Mouse (Mus musculus) right cerebral cortex, adult 18-20 months (tissue): ENCODE results near the gene Llgl2.
A peak's percentile ranks its signal among the peaks of the same experiment; 100 is the strongest.

Experiments
- DNase-seq: peaks from one replicate; pipeline ENCODE4 v3.0.0; 2022; ENCODE audit warnings: mixed read lengths

The Llgl2 gene

GRCm38 (mm10) chr11:115809311-115809781 lies 14.5 kb upstream of the Llgl2 start:
- DNase-seq = no peak

GRCm38 (mm10) chr11:115810377-115810776 lies 13.5 kb upstream of the Llgl2 start:
- DNase-seq = no peak

GRCm38 (mm10) chr11:115811381-115812093 lies 12.3 kb upstream of the Llgl2 start:
- no peak for DNase-seq

GRCm38 (mm10) chr11:115812095-115812494 lies 11.8 kb upstream of the Llgl2 start:
- no peak for DNase-seq

GRCm38 (mm10) chr11:115812533-115813420 lies 11.1 kb upstream of the Llgl2 start:
- no peak for DNase-seq

- peak; percentile 88 for DNase-seq
Measured at GRCm38 (mm10) chr11:115813507-115814296, 10.1 kb upstream of the Llgl2 start, which contains the start of gene Caskin2. Caskin2 (minus strand) TSS chr11:115813639.

GRCm38 (mm10) chr11:115814605-115815450 lies 9.0 kb upstream of the Llgl2 start, which contains the start of gene Tsen54:
Tsen54 (plus strand) TSS chr11:115814724.
- DNase-seq = peak; percentile 89

GRCm38 (mm10) chr11:115817331-115817730 lies 6.5 kb upstream of the Llgl2 start:
- DNase-seq = no peak

GRCm38 (mm10) chr11:115819915-115820623 lies 3.8 kb upstream of the Llgl2 start:
- DNase-seq = no peak

- no peak for DNase-seq
Measured at GRCm38 (mm10) chr11:115821001-115821400, 2.8 kb upstream of the Llgl2 start.

- DNase-seq = no peak
Measured at GRCm38 (mm10) chr11:115824813-115825212, 964 bp downstream of the Llgl2 start.

- DNase-seq = no peak
Measured at GRCm38 (mm10) chr11:115826487-115826886, 2.6 kb downstream of the Llgl2 start.

GRCm38 (mm10) chr11:115827624-115828023 lies 3.8 kb downstream of the Llgl2 start:
- DNase-seq = no peak

GRCm38 (mm10) chr11:115829036-115829435 lies 5.2 kb downstream of the Llgl2 start:
- no peak for DNase-seq

- no peak for DNase-seq
Measured at GRCm38 (mm10) chr11:115830550-115831325, 6.9 kb downstream of the Llgl2 start.

- no peak for DNase-seq
Measured at GRCm38 (mm10) chr11:115831518-115831917, 7.7 kb downstream of the Llgl2 start.

GRCm38 (mm10) chr11:115832064-115832463 lies 8.2 kb downstream of the Llgl2 start:
- DNase-seq = no peak

GRCm38 (mm10) chr11:115832523-115832922 lies 8.7 kb downstream of the Llgl2 start:
- no peak for DNase-seq

GRCm38 (mm10) chr11:115833021-115833513 lies 9.2 kb downstream of the Llgl2 start:
- DNase-seq = no peak

- DNase-seq = no peak
Measured at GRCm38 (mm10) chr11:115834033-115834432, 10.2 kb downstream of the Llgl2 start.
